Mouse (Mus musculus) adrenal gland (tissue): ENCODE results near the gene Ttc7.

ENCODE experiments used
- intact Hi-C: fragments of 180-260 bp; cut with DNase I; formaldehyde crosslinking; loops from one replicate; pipeline ENCODE4 v1.15.1; 2025

The Ttc7 gene

GRCm38 (mm10) chr17:87312924-87313870 lies 30.5 kb downstream of the Ttc7 start:
- intact Hi-C loops: loop anchor here (5.0 kb wide), 1 partner anchor 349 kb away; no protein-coding TSS in a partner anchor

GRCm38 (mm10) chr17:87314121-87314520 lies 31.4 kb downstream of the Ttc7 start:
- intact Hi-C loops: loop anchor here (2.0 to 5.0 kb wide), 2 partner anchors 217 to 348 kb away; no protein-coding TSS in a partner anchor

DNA sequence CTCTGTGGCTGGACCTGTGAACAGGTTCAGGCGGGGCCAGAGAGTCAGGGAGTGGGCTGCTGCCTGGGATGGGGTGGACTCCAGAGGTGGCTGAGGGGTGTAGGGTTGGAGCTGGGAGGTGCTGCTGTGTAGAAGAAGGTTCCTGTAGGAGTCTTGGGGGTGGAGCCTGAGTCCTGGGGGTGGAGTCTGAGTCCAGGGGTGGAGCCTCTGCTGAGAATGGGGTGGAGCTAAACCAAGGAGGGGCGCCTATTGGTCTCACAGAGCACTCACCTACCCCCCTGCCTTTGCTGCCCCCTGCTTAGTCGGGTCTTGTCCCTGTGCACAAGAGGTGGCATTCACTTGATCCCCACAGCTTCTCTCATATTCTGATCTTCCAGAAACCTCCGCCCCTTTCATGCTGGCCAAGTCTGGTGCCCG lies 31.9 kb downstream of the Ttc7 start:
- intact Hi-C loops: loop anchor here (2.0 to 5.0 kb wide), 2 partner anchors 216 to 348 kb away; no protein-coding TSS in a partner anchor

DNA sequence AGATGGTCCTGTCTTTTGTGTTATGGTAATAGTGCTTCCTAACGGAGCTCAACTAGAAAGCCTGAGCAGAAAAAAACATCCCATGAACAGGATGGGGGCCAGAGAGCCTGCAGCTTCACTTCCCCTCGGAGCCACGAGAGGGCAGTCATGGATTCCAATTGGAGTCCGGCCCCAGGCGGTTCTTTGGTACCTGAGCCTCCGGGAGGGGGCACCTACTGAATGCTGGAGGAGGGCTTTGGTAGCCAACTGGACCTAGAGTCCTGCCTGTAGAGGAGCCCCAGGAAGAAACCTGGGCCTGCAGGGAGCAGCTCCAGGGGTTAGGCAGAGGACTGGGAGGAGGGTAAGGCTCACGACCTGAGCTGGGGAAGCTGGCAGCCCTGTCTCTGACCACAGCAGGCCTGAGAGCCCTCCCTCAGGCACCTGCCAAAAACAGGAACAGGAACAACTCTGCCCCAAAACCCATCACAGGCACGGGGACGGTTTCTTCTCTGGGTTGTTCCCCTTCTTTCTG lies 32.4 kb downstream of the Ttc7 start:
- intact Hi-C loops: loop anchor here (1.0 to 5.0 kb wide), 3 partner anchors 132 to 256 kb away; partner anchors contain the start of gene Calm2

DNA sequence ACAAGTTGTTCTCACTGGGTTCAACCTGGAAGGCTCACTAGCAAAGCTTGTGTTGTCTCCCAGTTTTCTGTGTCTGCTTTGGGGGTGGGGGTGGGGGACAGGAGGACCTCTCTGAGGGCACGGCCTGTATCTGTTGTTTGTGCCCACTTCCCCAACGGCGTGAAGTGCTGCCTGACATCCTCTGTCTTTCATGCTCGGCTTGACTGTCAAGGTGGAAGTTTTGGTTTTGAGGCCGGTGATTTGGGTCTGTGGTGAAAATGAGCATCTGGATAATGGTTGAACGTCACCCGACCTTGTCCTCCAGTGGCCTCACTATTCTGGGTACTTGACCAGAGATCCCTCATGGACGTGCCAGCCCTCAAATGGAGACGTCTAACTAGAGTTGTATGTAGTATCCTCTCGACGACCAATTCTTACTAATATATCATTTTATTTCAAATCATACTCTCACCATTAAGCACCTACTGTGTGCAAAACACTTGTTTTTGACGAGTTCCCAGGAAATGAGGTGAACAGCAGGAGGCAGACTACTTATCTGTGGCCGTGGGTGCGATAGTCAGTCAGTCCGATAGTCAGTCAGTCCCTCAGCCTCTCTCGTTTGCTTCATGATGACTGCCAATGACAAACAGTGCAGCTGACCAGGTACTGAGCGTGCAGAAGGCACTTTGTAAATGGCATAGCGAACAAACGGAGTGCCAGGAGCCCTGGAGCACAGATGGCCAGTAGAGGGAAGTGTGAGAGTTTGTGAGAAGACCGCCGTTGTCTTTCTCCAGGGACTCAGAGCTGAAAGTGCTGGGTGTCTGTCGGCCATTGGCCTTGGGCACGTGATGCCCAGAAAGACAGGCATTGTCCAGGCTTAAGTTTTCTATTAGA lies 33.4 kb downstream of the Ttc7 start:
- intact Hi-C loops: loop anchor here (1.0 to 5.0 kb wide), 3 partner anchors 131 to 255 kb away; partner anchors contain the start of gene Calm2

GRCm38 (mm10) chr17:87317271-87317670 lies 34.6 kb downstream of the Ttc7 start:
- intact Hi-C loops: loop anchor here (5.0 kb wide), 1 partner anchor 130 kb away; the partner anchor contains the start of gene Calm2

GRCm38 (mm10) chr17:87317947-87318346 lies 35.3 kb downstream of the Ttc7 start:
- intact Hi-C loops: loop anchor here (5.0 kb wide), 1 partner anchor 129 kb away; the partner anchor contains the start of gene Calm2

DNA sequence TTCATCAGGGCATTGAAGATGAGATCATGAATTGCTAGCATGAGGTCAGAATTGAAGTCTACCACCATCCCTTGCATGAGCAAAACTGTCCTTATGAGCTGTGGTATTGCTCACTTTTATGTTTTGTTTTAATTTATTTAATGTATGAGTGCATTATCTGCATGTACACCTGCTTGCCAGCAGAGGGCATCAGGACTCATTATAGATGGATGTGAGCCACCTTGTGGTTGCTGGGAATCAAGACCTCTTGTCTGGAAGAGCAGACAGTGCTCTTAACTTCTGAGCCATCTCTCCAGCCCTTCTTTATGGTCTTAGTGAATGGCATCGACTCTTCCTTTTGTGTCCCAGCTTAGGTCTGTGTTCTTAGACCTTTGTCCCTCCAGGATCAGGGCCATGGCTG lies 39.0 kb downstream of the Ttc7 start:
- intact Hi-C loops: no loop called here

DNA sequence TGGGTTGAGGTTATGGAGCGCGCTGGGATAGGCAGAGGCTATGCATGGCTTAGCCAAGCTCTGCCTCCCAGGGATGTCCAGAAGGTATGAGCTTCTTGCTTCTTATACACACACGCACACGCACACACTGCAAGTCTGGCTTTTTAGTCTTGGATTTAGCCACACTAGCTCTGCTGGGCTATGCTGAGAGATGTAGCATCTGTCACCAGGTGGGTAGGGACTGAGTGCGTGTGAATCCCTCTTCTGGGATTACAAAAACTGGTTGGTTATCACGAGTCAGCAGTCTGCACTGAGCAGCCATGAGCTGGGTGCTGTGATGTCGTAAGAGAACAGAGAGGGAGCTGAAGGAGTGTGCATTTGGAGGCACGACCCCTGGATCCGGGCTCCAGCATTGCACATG lies 40.5 kb downstream of the Ttc7 start:
- intact Hi-C loops: no loop called here

GRCm38 (mm10) chr17:87325501-87325900 lies 42.8 kb downstream of the Ttc7 start:
- intact Hi-C loops: no loop called here

DNA sequence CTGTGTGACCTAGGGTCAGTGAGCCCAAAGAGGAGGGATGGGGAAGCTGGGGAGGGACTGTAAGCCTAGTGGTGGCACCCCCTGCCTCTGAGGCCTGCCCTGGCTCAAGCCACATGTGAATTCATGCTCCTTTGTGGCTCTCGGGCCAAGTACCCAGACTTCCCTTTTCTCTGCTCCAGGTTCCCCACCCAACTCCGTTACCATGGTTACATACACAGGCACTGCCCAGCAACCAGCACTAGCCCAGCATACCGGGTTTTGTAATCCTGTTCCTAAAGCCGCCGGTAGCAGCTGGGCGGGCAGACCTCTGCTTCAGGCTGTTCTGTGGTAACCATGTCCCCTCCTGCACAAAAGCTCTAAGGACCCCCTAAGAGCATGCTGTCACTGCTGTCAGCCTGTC lies 44.3 kb downstream of the Ttc7 start:
- intact Hi-C loops: no loop called here

DNA sequence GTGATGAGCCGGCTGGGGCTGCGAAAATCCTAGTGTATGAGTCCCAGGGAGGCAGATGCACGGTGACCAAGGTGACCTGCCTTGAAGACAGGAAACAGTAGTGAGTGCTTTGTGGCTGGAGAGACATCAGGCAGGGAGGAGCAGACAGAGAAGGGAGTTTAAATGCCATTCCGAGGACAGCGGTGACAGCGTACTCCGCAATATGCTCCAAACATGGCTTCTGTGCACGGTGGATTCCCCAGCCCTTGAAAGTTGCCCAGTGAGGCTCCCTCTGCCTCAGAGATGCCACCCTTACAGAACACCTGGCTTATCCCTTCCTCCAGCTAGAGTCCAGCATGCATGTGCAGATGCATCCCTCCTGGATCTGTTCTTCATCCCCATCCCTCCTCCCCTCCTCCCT lies 45.0 kb downstream of the Ttc7 start:
- intact Hi-C loops: no loop called here

GRCm38 (mm10) chr17:87328177-87328768 lies 45.6 kb downstream of the Ttc7 start:
- intact Hi-C loops: no loop called here

- intact Hi-C loops: no loop called here
Observed at GRCm38 (mm10) chr17:87329144-87329700, 46.5 kb downstream of the Ttc7 start.

GRCm38 (mm10) chr17:87330250-87330920 lies 47.7 kb downstream of the Ttc7 start:
- intact Hi-C loops: no loop called here

- intact Hi-C loops: no loop called here
Observed at GRCm38 (mm10) chr17:87330921-87331291, 48.2 kb downstream of the Ttc7 start.

DNA sequence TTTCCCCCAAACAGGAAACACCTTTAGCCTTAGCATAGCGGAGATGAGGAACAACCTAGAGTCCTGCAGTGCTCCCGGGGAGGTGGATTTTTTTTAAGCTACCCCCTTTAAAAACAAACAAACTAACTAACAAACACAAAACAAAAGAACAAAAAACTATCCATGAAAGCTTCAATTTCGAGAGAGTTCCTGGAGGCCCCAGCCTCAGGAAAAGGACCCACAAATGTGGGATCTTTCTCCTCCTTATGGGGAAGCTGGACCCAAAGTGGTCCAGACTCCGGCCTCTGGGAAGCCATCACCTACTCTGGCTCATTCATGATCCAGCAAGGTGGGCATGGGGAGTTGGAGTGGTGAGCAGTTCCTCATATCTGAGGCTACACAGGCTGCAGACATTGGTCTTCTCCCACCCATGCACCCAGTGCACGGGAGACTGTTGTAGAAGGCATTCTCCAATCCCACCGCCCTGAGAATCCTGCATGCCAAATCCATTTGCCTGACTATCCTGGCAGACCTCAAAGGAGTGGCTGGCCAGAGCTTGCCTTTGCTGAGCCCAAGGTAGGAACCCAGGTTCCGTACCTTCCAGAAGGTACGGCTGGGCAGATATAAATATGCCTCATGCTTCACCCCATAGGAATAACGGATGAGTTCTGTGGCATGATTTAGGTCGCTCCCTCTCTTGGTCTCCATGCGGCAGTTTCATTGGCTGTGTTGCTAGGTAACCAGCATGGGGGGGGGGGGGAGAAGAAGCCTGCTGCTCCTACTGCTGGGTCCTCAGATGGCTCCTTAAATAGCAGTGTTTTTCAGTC lies 48.9 kb downstream of the Ttc7 start:
- intact Hi-C loops: no loop called here

DNA sequence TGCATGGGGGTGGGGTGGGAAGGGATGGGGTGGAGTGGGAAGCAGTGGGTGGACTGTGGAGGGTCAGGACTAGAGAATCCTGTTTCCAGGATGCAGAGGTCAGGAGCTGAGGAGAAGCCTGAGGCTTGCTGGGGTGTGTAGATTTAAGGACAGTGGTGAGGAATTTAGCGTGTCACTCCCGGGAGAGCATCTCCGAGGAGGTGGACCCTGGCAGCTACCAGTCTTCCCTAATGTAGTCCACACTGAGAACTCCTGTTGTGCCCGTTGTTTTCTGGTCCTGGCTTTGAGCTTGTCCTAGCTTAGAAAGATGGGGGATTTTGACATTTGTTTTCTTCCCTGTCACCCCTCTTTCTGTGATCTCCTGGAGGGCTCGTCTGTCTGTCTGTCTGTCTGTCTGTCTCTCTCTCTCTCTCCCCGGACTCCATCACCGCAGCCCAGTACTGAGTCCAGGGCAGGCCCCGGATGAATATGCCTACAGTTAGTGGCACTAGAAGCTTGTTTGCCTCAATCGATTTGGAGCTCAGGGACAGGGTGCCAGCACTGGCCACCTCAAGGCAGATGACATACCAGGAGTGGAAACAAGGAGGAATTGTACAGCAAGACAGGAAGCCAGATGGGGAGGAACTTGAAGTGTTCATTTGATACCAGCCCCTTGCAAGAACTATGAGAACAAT lies 49.6 kb downstream of the Ttc7 start:
- intact Hi-C loops: no loop called here

GRCm38 (mm10) chr17:87332887-87333286 lies 50.2 kb downstream of the Ttc7 start:
- intact Hi-C loops: no loop called here
